Mouse (Mus musculus): ENCODE results near the gene Ifih1.

Ifih1 gene

DNA sequence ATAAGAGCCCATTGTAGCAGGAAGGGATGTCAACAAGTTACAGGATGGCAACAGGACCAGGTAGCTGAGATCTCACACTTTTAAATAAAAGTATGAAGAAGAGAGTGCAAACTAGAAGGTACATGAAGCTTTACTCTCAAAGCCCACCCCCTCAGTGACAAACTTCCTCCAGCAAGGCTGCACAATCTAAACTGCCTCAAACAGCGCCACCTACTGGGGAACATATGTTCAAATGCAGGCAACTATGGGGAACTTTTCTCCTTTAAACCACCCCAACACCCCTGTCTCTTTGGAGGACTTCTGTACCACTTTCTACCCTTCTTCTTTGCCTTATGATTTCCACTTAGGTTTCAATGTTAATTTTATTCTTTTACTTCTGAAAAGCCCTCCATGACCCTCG lies 88.6 kb downstream of the Ifih1 start:
- DNase-seq (ENCODE audit: low read depth in 2 of 2, low spot score in 2 of 2), result no peak

DNA sequence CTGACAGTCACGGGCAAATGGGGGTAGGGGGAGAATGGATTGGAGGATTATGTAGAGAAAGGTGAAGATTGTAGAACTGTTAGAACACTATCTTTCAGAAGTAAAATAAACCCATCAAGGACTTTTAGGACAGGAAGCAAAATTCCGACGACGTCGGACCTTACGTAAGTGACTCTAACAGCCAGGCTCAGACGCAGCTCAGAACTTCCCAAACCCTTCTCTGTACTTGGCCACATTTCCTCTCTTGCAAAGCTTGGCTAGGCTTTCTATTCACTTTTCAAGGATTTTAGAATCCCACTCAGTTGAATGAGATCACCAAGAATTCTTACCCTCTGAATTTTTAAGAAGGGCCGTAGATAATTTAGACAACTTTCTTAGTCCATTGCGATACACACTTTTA lies 89.7 kb downstream of the Ifih1 start:
- no peak for DNase-seq (ENCODE audit: low read depth in 2 of 2, low spot score in 2 of 2)

DNA sequence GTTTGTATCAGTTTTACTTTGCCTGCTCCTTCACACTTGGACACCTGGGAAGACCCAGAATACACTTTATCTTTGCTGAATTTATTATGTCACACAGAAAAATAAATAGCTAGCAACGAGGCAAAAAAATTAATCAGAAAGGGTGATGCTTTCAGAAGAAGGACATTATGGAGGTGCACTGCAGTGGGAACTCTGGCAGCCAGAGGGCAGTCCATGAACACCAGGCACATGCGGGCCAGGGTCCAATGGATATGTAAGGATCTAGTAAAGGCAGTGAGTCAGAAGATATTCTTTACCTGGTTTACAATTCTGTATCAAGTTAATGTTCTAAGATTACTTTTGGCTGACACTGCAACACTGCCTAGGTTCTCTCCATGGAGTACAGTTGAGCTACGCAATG lies 96.4 kb downstream of the Ifih1 start:
- DNase-seq (ENCODE audit: low read depth in 2 of 2, low spot score in 2 of 2), result no peak

DNA sequence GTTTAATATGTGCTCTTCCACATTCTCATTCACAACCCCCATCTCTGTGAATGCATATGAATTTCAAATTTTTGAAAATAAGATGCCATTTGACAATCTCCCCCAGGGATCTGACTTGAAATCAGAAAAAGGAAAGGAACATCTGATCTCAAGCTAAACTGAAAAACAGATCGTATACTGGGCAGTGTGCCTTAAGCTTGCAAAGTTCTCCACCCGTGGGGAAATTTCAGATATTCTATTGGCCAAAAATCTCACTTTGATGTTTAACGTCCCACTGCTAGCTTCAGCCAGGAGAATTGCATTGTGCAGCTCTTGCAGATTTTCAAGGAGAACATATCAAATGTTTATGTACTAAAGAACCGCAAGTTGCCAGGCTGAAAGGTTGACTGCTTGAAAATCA lies 96.9 kb downstream of the Ifih1 start:
- DNase-seq (ENCODE audit: low read depth in 2 of 2, low spot score in 2 of 2), result no peak

DNA sequence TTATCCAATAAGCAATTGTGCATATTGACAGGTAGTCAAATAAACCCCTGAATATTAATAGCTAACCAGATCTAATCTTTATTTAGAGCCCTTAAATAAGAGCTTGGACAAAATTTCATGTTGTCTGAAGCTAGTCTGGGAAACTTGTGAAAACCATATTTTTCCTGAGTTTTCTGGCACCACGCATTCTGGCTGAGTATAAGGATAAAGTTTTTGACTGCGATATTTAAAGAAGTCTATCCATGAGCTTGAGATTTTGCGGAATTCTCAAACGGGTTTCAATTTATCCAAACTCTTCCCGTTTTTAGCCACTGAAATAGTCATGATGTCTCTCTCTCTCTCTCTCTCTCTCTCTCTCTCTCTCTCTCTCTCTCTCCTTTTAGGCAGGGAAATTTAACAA lies 98.0 kb downstream of the Ifih1 start:
- DNase-seq (ENCODE audit: low read depth in 2 of 2, low spot score in 2 of 2), result no peak

Measured in CD8-positive naive resting alpha-beta T cell, adult 2 months (primary cell).